Mouse (Mus musculus) testis, adult 2 months (tissue): Measurements from ENCODE around the gene Prpf40b.

Source experiments
- CTCF ChIP-seq: fragments of 200-500 bp; IDR thresholded peaks from 2 replicates; pipeline ENCODE4 v1.5.1; 2012; ENCODE audit warnings: low read depth, mild to moderate bottlenecking, inconsistent platforms, low read length, moderate library complexity; ENCODE audit not compliant: control insufficient read depth, insufficient read depth, insufficient replicate concordance
- POLR2A ChIP-seq: fragments of 200-500 bp; IDR thresholded peaks from 2 replicates; pipeline ENCODE4 v1.6.1; 2012; ENCODE audit warnings: low read depth, mild to moderate bottlenecking, inconsistent platforms, low read length, moderate library complexity; ENCODE audit not compliant: control insufficient read depth

DNA sequence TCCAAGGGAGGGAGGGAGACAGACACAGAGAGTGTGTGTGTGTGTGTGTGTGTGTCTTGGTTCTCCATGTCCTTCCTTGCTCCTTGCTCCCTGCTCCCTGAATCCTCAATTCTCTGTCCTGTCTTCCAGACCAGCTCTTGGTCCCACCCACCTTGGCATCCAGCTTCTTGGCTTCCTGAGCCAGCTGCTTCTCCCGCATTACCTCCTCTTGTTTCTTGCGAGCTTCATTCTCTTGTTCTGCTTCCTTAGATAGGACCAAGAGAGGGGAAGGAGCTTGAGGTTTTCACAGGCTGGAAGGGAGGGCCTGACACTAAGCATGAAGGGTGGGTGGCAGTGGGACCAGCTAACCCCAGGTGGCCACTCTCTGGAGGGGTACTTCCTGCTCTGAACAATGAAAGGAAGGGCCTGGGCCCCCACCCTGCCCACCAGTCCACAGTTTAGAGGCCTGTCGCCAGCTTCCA, 24.6 kb downstream of the Prpf40b start:
- no peak for TF ChIP-seq CTCF
- no peak for TF ChIP-seq POLR2A
